Mouse (Mus musculus) megakaryocyte, embryonic 14.5 days (primary cell): ENCODE measurements around the gene Ndufa12.

ENCODE experiments used
- FLI1 ChIP-seq: IDR thresholded peaks from 2 replicates; pipeline ENCODE4 v1.6.1; 2012; ENCODE audit warnings: low read length, inconsistent platforms, mixed read lengths
- GATA1 ChIP-seq: IDR thresholded peaks from 3 replicates; pipeline ENCODE4 v1.6.1; 2012; ENCODE audit warnings: mixed read lengths, low read length, inconsistent platforms, borderline replicate concordance

DNA sequence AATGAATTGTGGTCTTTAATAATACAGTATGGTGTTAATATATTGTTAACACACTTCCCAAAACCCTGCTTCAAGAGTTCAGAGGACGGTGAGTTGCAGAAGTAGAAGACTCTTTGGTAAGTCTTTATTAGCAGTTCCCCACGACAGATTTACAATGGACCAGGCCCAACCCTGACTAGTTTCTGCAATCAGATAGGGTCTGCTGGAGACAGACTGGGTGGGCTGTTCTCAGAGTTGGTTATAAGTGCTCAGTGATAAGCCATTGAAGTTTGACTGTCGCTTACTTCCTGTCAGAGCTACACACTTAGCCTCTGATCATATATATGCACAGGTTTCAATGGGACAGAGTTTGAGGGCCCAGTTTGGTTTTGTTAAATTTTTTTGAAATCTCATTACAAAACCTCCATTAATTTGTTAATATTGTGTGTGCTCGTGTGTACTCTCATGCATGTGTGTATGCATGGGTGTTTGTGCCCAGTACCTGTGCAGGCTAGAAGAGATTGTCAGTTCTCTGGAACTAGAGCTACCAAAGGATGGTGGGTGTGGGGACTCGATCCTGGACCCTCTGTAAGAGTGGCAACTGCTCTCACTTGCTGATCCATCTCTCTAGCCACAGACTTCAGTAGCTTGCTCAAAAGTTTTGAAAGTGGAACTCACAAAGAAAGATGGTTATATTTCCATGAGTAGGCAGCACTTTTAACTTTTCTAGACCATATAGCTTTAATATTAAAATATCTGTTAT, 34.2 kb upstream of the Ndufa12 start:
- TF ChIP-seq FLI1 (no peak), GATA1 (no peak)
